Mouse (Mus musculus): ENCODE measurements around the gene Cdc34.
A peak's percentile ranks its signal among the peaks of the same experiment; 100 is the strongest.

The Cdc34 gene

GRCm38 (mm10) chr10:79670071-79670888 is 11.7 kb upstream of the Cdc34 start:
- no peak for DNase-seq (ENCODE audit: low spot score in 2 of 2)

DNA sequence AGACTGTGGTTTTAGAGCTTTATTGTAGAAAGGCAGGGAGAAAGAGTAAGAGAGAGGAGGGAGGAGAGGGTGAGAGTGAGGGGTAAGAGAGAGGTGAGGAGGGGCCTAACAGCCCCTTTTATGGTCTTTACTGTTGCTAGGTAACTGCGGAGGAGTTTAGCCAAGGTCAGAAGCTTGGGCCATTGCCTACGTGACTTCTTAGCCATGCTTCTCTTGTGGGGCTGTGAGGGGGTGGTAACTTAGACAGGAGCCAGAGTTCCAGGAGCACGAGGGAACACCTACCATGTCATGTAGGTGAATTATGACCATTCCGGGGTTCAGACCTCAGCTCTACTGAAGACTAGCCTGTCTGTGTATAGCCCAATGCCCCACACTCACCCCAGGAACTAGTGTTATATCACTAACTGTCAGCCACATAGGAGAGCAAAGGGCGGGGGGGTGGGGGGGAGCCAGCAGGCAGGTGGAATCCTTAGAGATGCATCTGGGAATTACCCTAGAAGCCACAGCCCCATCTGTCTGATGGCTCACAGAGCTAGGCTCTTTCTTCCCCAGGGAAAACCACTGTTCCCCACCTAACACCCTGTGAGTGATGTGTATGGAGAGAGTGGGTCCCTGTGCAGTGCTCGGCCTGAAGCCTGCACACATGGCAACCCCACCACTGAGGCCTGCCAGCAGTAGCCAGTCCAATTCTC is 10.5 kb upstream of the Cdc34 start:
- DNase-seq (ENCODE audit: low spot score in 2 of 2): no peak

- DNase-seq (ENCODE audit: low spot score in 2 of 2): no peak
These were observed 9.9 kb upstream of the Cdc34 start for GRCm38 (mm10) chr10:79672088-79672455.

- no peak for DNase-seq (ENCODE audit: low spot score in 2 of 2)
These were observed 8.9 kb upstream of the Cdc34 start for GRCm38 (mm10) chr10:79673054-79673453.

DNA sequence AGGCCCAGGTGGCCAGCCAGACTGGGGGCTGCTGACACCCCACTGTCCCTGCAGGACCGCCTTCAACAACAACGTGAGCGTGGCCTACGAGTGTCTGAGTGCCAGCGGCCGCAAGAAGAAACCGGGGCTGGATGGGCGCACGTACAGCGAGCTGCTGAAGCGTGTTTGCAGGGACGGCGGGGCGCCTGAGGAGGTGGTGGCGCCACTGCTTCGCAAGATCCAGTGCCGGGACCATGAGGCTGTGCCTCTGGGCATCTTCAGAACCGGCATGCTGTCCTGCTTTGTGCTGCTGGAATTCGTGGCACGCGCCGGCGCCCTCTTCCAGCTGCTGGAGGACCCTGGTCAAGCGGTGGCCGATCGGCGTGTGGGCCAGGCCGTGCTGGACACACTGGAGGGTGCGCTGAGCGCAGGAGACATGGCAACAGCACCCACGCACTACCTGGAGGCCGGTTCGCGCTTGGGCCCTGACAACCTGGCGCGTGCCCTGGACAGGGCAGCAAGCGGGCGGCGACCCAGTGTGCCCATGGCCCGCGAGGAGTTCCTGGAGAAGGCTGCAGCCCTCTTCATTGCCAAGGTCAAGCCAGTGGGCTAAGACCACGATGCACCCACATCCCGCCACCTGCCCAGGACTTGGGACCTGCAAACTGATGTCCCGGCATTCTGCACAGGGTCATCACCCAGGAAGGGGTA is 6.5 kb upstream of the Cdc34 start:
- DNase-seq (ENCODE audit: low spot score in 2 of 2): no peak

DNA sequence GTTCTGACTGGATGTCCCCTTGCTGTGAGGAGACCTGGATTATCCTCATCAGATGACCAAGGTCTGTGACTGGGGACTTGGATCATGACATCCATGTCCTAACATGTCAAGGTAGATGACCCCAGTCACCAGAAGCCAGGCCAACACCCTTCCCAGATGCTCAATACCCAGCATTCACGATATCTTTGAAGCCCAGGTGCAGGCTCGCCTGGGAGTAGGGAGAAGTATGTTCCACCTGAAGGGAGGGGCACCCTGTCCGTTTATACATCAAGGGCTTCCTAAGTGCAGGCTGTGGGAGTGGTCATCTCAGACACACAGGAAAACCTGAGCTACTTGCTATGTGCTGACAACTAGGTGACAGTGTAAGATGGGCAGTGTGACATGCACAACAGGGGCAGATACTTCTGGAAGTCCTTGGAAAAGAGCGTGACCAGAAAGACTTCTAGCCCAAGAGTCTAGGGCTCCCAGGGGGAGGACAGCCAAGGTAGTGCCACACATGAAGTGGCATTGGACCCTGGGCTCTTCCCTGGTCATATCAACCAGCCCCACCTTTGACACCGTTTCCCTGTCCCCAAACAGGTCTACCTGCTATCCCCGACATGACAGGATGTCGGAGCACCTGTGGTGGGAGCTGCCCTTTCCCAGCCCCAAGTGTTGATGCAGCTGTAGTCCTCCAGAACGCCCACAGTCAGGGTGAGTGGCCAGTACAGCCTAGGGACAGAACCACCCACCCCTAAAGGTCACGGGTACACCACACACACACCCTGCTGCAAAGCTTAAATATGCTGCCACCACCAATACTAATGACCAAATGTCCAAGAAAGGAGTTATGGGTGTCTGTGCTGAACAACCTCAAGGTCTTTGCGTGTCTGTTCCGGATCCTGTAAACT is 1.1 kb upstream of the Cdc34 start:
- DNase-seq (ENCODE audit: low spot score in 2 of 2): no peak

- no peak for DNase-seq (ENCODE audit: low spot score in 2 of 2)
These were observed 538 bp downstream of the Cdc34 start for GRCm38 (mm10) chr10:79682551-79682915.

GRCm38 (mm10) chr10:79682916-79683582 is 1.1 kb downstream of the Cdc34 start:
- peak in 1 of 2 experiments; percentile 44 for DNase-seq (ENCODE audit: low spot score in 2 of 2)

DNA sequence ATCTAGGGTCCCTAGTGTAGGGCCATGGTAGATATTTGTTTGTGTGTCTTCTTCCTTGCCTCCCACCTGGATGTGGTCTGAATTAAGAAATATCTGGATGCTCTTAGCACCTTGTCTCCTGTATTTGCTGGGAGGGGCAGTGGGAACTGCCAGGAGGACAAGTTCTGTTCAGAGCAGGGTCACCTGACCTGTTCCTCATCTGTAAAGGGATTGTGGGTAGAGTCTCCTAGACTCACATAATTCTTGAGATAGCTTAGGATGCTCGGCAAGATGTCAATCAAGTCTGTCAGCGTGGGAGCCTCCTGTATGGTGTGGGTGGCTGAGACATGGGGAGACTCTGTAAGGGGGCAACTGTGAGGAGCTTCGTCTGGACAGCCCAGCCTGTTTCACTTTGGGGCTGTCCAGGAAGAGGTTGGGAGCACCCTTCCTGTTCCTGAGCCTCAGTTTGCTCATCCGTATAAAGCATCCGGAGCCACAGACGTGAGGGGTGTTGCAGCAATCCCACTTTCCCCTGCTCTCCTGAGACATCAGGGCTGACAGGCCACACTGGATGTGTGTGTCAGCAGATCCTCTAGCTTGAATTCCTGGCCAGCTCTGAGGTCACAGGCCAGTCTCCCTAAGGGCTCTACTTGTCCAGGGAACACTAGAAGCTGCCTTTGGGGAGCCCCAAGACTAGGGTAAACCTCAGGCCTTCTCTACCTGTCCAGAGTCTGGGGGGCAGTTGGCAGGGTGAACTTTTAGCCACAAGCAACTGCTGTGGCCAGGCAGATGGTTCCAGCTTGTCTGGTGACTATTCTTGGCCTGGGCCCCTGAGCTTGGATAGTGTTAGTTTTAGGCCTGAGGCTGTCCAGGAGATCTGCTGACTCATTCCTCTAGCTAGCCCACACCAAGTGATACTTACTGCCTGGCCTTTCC is 2.0 kb downstream of the Cdc34 start:
- no peak for DNase-seq (ENCODE audit: low spot score in 2 of 2)

- DNase-seq (ENCODE audit: low spot score in 2 of 2): no peak
These were observed 3.0 kb downstream of the Cdc34 start for GRCm38 (mm10) chr10:79684770-79685600.

GRCm38 (mm10) chr10:79686219-79686618 is 4.2 kb downstream of the Cdc34 start:
- DNase-seq (ENCODE audit: low spot score in 2 of 2): no peak

DNA sequence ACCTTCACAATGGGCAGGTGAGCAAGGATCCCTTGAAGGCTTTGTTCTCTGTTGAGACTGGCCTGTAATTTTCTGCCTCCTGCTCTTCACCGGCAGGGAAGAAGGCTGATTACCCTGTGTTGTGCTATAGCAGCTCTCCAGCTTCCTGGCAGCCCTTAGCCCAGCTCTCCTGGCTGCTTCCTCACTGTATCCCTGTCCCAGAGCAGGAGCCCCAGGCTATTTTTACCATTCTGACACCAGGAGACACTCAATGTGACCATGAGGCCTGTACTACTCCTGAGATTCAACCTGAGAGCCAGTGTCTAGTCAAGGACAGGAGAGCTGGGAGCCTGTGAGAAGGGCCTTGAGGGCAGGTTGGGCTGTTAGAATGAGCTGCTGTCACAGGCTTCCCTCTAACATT is 4.7 kb downstream of the Cdc34 start:
- DNase-seq (ENCODE audit: low spot score in 2 of 2): no peak

DNA sequence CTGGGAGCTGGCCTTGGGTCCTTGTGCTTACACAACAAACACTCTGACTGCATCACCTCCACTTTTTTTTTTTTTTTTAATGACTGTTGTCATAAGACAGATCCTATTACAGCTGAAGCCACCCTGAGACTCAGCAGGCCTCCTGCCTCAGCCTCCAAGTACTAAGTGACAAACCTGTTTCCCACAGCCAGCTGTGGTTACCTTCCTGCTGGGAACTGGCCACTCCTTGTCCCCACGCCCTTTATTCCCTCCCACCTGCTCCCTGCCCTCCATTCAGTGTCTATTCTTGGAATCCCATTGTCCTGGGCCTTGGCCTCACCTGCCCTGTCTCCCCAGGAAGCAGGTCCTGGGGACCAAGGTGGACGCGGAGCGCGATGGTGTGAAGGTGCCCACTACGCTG is 5.5 kb downstream of the Cdc34 start:
- no peak for DNase-seq (ENCODE audit: low spot score in 2 of 2)

- no peak for DNase-seq (ENCODE audit: low spot score in 2 of 2)
These were observed 6.7 kb downstream of the Cdc34 start, which contains the start of gene Gzmm for GRCm38 (mm10) chr10:79688720-79689119. Gene Gzmm (plus strand): TSS chr10:79689020.

GRCm38 (mm10) chr10:79689178-79689577 is 7.2 kb downstream of the Cdc34 start:
- DNase-seq (ENCODE audit: low spot score in 2 of 2): no peak

- no peak for DNase-seq (ENCODE audit: low spot score in 2 of 2)
These were observed 10.1 kb downstream of the Cdc34 start for GRCm38 (mm10) chr10:79691986-79692548.

GRCm38 (mm10) chr10:79693580-79694378 is 11.8 kb downstream of the Cdc34 start:
- DNase-seq (ENCODE audit: low spot score in 2 of 2): no peak

DNA sequence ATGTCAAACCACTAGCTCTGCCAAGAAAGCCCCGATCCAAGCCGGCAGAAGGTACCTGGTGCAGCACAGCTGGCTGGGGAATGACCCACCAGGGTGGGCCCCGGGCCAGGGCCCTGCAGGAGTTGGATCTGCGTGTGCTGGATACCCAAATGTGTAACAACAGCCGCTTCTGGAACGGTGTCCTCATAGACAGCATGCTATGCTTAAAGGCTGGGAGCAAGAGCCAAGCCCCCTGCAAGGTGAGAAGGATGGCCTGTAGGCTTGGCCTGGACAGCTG is 12.3 kb downstream of the Cdc34 start:
- no peak for DNase-seq (ENCODE audit: low spot score in 2 of 2)

Measured in spleen, postnatal 14 days (tissue).